Mouse (Mus musculus) cerebellum, postnatal 14 days (tissue): Measurements from ENCODE around the gene Hspa12b.
A peak's percentile ranks its signal among the peaks of the same experiment; 100 is the strongest.

Source experiments
- DNase-seq, 2 experiments: peaks; one replicate each; pipeline ENCODE4 v3.0.0; 2021; ENCODE audit warnings: mixed read lengths in 2 of 2

The Hspa12b gene

DNA sequence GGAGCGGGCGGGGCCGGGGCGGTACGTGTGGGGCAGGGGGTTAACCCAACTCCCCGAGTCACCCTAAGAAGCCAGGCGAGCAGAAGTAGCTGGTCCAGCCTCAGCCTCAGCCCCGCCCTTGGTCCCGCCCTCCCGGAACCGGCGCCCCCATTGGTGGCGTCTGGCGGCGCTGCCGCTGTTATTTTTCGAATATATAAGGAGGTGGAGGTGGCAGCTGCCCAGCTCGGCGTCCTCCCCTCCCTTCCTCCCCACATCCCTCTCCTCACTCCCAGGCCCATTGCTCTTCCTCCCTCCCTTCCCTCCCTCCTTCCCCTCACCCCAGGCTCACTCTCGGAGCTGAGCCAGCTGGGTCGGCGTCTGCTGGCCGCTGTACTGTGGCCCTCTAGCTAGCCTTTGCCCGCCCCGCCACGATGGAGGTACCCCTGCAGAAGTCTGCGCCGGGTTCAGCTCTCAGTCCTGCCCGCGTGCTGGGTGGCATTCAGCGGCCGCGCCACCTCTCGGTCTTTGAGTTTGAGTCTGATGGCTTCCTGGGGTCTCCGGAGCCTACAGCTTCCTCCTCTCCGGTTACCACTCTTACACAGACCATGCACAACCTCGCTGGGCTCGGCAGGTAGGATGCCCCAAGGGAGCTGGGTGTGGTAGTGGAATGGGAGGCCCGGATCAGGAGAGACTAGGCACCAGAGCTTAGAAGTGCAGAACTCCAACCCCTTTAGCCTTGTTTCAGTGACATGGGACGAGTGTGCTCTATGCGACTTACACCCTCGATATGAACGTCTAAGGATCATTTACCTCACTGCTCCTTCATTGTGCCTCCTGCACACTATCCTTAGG, 59.9 kb downstream of the Hspa12b start, which contains the start of the genes Cdc25b and Spef1:
Gene Cdc25b (plus strand): TSS at position 179 of the 831 bp plus-strand sequence.
Gene Spef1 (minus strand): TSS at position 512 of the 831 bp plus-strand sequence.
- peak; percentile 83 to 87 for DNase-seq

DNA sequence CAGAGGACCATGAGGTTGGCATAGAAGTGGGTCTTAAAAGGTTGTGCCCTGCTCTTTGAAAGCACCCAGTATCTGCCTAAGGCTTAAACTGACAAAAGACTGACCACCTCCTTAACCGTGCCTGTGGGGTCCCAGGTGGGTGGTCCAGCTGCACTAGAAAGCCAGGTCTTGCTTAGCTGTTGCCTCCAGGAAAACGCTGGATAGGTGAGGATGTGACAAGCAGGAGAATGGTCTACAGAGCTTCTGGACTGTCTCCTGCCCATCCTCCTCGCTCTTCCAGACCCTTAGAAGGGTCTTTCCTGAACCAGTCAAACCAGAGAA, 60.5 kb downstream of the Hspa12b start:
- no peak for DNase-seq

DNA sequence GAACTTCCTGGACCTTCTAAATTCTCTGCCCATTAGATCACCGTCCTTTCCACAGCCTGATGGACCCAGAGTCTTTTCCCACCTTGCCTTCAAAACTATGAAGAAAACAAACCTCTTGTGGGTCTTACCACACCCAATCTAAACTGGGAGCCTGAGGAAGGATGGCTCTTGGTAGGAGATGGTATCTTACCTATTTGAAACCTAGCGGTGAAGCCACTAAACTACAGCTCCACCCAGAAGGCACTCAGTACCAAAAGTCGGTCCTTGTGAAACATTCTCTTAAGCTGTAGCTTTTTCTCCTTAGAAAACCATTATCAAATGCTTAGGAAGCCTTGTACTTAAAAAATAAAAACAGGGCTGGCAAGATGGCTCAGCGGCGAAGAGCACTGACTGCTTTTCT, 61.2 kb downstream of the Hspa12b start:
- no peak for DNase-seq

DNA sequence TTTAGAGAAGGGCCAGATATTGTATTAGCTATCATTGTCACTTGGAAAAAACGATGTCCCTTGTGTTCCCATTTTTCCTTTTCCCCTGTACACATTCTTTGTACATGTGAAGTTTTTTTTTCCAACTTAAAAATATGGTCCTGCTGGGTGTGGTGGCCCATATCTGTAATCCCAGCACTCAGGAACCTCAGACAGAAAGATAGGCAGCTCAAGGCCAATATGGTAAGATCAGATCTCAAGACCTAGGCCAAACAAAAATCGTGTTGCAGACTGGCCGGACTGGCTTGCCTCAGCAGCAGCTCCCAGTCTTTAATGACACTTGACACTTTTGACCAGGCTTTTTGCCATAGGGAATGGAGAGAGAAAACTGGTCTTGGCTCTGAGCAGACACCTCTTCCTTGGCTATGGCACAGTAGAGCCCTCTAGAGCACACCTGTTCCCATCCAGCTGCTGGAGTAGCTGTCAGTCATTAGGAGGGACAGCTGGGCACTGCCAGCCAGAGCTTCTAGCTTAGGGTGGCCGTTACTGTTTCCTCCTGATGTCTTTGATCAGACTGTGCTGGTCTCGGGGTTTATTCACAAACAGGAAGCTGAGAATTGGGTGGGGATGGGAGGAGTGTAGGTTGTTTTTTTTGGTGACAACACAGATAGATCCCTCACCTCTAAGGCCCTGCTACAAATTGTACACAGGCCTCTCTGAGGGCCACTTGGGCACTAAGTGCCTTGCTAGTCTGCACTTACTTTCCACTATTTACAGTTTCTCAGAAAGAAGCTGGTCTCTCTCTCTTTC, 62.6 kb downstream of the Hspa12b start:
- no peak for DNase-seq

DNA sequence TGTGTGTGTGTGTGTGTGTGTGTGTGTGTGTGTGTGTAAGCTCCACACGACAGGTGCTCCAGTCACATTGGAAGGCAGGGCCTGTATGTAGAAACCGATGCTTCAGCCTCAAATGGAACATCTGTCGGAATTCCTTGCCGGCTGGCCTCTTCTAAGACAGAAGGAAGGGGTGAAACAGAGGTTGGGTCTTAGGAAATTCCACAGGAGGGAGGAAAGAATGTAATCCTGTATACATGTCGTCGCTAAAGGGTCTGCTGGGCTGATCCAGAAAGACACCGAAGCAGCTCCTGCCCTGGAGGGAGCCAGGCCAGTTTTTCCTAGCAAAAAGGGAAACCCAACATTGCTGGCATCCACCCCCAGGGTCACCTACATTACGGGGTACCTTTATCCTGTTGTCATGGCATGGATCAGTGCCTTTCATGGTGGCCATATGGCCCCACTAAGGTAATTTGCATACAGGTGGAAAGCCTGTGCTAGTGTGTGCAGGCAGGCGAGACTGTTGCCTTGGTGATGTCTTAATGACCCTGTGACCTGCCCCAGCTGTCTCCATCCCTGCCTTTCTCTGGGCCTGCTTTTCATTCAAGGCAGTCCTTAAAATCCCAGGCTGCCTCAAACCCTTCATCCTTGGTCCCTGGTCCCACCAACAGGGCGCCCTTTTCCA, 63.4 kb downstream of the Hspa12b start:
- peak; percentile 25 to 29 for DNase-seq

DNA sequence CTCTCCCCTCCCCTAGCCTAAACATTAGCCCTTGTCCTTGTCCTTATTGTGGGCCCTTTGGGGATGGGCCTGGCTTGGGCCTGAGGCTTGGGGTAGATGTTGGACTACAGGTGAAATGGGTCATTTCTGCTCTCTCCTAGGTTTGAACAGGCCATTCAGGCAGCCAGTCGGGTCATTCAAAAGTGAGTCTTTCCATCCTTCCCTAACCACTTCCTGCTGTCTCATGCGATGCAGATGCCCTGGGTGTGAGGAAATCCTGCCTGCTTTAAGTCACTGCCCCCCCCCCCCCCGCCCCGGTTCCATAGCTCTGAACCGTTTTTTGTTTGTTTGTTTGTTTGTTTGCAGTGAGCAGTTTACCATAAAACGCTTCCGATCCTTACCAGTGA, 63.9 kb downstream of the Hspa12b start:
- no peak for DNase-seq
